Mouse (Mus musculus) adrenal gland (tissue): Measurements from ENCODE around the gene Rpia.

Experiments
- intact Hi-C: fragments of 180-260 bp; cut with DNase I; formaldehyde crosslinking; loops from one replicate; pipeline ENCODE4 v1.15.1; 2025

Rpia gene

DNA sequence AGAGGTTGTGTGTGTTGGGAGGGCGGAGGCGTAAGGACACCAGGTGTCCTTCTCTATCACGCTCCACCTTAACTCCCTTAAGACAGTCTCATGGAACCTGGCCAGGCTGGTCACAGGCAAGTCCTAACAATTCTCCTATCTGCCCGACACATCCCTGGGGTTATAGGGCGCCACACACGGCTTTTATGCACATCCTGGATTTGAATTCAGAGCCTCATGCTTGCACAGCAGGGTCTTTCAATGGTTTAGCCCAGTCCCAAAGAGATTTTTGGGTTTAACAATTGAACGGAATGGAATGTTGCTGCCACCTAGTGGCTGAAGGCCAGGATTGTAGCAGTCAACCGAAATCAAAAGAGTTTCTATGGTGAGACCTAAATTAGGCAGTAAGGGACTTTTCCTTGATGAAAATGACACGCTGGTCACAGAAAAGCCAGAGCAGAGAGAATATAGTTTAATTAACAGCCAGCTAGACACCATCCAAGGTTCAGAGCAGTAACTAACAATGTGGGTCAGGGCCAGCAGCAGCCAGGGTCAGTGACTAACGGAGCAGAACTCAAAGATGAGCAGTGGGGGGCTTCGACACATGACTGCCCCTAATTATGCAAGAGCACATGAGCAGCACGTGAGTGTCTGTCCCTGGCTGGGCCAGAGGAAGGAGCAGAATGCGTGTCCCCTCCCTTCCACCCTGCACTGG lies 13.9 kb upstream of the Rpia start:
- intact Hi-C loops, result no loop called here

- intact Hi-C loops, result no loop called here
These were observed 13.2 kb upstream of the Rpia start for GRCm38 (mm10) chr6:70805267-70805666.

- intact Hi-C loops, result no loop called here
These were observed 12.6 kb upstream of the Rpia start for GRCm38 (mm10) chr6:70804632-70805031.

GRCm38 (mm10) chr6:70797581-70798251 lies 5.7 kb upstream of the Rpia start:
- intact Hi-C loops, result no loop called here

DNA sequence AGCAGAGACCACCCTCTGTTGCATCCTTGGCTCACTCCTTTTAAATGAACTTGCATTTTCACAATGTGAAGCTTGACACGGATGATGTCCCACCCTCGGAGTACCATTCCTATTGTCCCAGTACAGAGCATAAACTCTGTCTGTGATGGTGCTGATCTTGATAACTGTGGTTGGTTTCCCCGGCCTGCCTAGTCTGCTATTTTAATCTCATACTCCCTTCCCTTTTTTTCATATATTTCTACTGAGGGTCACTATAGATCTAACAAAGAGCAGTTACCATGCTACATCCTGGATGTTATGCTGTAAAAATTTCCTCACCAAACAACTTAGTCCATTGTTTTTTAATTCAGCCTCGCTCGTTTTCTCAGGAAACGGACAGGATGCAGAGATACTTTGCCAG lies 4.9 kb upstream of the Rpia start:
- intact Hi-C loops, result no loop called here

DNA sequence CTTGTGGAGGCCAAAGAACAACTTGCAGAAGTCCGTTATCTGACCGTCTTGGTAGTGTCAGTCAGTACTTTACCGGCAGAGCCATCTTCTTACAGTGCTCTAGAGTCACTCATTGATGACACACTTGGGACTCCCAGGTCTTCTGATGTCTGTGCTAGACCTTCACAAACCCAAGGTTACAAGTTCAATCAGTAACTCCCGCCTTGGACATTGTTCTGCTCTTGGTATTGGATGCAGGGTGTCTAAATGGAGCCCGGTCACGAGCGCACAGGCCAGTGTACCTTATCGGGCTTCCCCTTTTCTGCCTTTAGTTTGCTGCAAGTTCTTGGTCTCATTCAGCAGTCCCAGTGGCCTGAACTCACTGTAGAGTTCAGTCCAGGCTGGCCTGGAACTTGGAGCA lies 612 bp upstream of the Rpia start:
- intact Hi-C loops, result no loop called here

DNA sequence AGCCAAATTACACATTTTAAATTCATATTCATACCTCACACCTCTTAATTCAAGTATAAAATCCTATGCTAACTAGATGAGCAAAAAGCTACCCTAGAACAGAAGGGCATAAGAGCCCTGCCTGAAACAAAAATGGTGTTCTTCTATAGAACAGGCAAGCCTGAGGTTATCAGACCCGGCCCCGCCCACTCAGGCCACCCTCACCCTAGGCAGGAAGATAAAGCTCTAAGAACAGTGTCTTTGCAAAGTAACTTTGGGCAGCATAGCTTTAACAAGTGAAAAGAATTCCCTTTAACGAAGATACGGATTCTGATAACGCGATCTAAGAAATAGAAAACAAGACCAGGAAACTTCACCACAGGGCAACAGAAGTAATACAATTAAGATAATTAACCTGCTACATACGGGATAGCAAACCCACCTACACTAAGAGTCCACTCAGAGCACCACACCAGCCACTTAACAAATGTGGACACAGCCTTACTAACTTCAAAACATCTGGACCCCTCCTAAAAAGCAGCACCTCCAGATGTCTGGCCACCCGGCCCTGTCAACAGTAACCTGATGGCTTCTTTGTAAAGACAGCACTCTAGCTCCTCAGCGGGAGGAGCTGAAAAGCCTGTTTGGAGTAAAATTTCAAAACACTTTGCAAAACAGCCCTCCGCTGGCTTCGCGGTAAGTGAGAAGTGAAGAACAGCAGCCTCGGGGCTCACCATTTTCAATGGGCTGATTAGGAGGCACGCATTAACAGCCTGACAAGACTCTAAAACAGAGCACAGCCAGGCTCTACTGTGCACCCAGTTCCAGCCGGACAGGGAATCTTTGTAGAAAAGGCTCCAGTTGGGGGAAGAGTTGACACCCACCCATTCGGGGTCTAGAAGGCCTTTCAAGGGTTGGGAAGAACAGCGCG lies 925 bp downstream of the Rpia start:
- intact Hi-C loops, result no loop called here

DNA sequence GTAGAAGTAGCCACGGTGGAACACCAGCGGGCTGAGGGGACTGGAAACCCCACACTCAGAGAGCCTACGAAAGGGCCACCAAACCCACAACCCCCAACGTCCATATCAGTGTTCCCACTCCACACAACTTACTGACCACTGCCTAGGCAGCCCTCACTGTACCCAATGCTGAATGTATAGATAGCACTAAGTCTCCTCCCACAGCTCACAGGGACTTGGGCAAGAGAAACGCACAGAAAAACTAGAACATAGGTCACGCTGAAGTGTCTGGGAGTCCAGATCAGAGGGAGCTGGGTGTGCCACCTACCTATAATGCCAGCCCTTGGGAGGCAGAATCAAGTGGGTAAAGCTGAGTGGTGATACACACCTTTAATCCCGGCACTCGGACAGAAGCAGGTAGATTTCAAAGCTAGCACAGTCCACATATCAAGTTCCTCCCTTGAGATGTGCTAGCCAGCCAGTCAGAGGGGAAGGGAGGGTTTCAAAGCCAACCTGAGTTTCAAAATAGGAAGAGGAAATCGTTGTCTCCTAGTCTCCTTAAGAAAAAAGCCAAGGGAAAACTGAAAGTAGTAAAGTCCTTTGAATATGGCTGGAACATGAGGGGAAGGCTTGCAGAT lies 1.9 kb downstream of the Rpia start:
- intact Hi-C loops, result no loop called here

DNA sequence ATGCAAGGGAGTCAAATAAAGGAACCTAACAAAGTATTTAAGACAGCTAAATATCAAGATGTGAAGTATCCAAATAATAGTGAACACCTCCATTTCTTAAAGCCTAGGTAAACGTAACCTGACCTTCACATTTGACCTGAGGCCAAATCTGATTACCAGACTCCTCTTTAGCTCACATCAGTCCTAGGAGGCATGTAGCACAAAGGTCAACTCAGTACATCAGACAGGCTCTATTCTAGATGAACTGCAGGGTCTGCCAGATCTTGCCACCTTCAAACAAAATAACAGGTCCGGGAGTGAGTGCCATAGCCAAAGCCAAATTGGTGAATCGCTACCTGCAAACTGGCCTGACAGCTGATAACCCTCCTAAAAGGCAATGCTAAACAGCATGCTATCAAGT lies 2.9 kb downstream of the Rpia start:
- intact Hi-C loops, result no loop called here

DNA sequence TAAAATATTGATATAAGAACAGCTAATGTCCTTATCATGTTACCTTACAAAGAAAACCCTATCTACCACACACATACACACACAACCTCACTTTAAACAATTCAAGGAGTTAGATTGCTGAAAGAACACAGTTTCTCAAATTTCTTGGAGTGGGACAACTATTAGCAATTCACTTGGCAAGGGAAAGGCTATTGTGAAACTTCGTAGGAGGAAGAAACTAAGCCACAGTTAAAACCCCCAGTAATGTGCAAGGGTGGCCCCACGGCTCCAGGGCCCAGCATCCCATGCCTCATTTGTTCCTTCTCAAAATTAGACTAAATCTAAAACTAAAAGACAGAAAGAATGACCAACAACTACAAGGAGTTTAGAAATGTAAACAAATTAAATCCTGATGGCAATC lies 4.5 kb downstream of the Rpia start:
- intact Hi-C loops, result no loop called here

- intact Hi-C loops, result no loop called here
These were observed 6.2 kb downstream of the Rpia start for GRCm38 (mm10) chr6:70785852-70786251.

- intact Hi-C loops, result no loop called here
These were observed 7.2 kb downstream of the Rpia start for GRCm38 (mm10) chr6:70784811-70785210.

GRCm38 (mm10) chr6:70781336-70781735 lies 10.7 kb downstream of the Rpia start:
- intact Hi-C loops, result no loop called here

DNA sequence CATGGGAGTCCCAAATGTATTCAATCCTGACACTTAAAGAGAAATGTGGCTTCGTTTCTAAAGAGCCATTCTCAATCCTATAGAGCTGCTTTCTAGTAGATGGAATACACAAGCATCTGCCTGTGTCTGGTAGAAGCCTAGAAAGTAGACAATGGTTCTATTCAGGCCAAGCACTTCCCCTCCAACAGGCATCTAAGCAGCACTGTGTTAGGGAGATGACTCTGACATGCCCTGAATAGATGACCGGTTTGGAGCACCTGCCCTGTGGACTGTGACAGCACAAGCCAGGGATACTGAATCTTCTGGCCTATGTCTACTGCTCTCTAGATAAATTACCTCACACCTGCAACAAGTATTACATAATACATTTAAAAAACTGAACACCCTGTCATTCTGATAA lies 17.7 kb downstream of the Rpia start:
- intact Hi-C loops, result no loop called here

- intact Hi-C loops, result no loop called here
These were observed 18.3 kb downstream of the Rpia start for GRCm38 (mm10) chr6:70773769-70774168.

DNA sequence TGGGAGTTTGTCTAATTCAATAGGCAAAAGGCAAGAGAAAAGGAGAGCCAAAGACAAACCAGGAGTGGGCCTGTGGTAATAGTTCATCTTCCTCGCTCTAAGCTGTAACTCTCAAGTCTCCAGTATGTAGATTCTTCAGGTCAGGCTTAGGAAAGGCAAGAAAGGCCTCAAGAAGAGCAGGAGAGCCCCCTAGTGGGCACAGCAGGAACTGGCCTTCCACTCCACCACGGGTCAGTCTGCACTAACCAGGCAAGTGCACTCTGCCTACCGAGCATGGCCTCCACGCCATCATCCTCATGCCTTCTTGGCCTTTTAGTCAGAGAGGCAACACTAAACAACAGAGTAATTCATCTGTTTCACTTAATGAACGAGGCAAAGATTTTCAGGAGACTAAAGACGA lies 23.3 kb downstream of the Rpia start:
- intact Hi-C loops, result loop anchor here (5.0 kb wide), 1 partner anchor 56 kb away; no protein-coding TSS in a partner anchor

DNA sequence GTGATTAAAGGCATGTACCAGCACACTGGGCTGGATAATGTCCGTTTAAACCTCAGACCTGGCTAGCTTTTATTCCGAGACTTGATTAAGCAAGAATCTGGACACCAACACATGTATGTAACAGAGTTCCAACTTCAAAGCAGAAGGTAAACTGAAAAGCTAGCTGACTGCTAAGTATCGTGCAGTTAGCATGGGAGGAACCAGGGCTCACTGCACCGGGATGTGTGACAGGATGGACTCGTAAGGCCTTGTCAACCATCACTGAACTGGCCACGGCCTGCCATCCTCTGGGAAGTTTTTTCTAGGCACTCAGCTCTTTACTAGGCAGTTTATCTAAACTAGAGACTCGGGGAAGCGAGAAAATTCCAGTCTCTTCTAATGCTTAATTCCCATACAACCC lies 27.0 kb downstream of the Rpia start:
- intact Hi-C loops, result loop anchor here (5.0 kb wide), 1 partner anchor 53 kb away; no protein-coding TSS in a partner anchor

GRCm38 (mm10) chr6:70764551-70764950 lies 27.5 kb downstream of the Rpia start:
- intact Hi-C loops, result no loop called here

DNA sequence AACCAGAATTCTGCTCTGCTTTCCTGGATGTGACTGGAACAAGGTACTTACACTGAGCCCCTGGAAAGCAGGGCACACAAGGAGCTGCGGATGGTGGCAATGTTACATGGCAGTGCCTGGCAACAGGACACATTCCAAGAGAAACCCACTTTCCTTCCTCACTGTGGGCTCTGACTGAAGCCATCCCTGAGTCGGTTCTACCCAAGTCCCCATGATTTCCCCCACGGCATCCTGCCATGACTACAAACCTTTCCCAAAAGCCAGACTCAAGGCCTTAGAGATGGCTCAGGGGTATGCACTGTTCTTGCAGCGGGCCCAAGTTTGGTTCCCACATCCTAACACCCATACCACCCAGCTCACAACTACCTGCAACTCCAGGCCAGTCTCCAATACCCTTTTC lies 28.2 kb downstream of the Rpia start:
- intact Hi-C loops, result no loop called here

GRCm38 (mm10) chr6:70762659-70763058 lies 29.4 kb downstream of the Rpia start:
- intact Hi-C loops, result no loop called here

DNA sequence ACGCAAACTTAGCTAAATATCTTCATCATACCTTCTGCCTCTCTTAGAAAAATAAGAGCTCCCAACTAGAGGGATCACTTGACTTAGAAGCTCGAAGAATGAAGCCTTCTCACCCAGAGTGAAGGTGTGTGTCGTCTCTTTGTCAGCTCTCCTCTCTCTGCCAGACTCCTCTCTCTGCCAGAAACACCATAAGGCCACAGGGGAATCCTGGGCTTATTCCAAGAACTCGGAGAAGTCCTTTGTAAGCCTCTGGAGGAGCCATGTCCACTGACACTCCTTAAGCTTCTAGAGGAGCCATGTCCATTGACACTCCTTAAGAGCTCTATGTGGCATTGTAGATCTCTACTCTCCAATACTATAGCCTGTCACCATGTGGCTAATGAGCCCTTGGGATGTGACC lies 31.1 kb downstream of the Rpia start:
- intact Hi-C loops, result no loop called here

GRCm38 (mm10) chr6:70754833-70755232 lies 37.2 kb downstream of the Rpia start:
- intact Hi-C loops, result loop anchor here (5.0 kb wide), 1 partner anchor 43 kb away; no protein-coding TSS in a partner anchor
